Mouse (Mus musculus): ENCODE measurements around the gene Chka.
A peak's percentile ranks its signal among the peaks of the same experiment; 100 is the strongest.

The Chka gene

GRCm38 (mm10) chr19:3916727-3917126 lies 65.2 kb downstream of the Chka start:
- no peak for DNase-seq (ENCODE audit: low read depth)

GRCm38 (mm10) chr19:3919928-3920327 lies 68.4 kb downstream of the Chka start:
- DNase-seq (ENCODE audit: low read depth) = no peak

GRCm38 (mm10) chr19:3922661-3923371 lies 71.2 kb downstream of the Chka start:
- no peak for DNase-seq (ENCODE audit: low read depth)

- DNase-seq (ENCODE audit: low read depth) = peak; percentile 18
These were observed 72.0 kb downstream of the Chka start for GRCm38 (mm10) chr19:3923586-3923985.

GRCm38 (mm10) chr19:3924190-3924589 lies 72.6 kb downstream of the Chka start:
- no peak for DNase-seq (ENCODE audit: low read depth)

GRCm38 (mm10) chr19:3924868-3925267 lies 73.3 kb downstream of the Chka start:
- DNase-seq (ENCODE audit: low read depth) = no peak

- no peak for DNase-seq (ENCODE audit: low read depth)
These were observed 74.3 kb downstream of the Chka start for GRCm38 (mm10) chr19:3925859-3926258.

- DNase-seq (ENCODE audit: low read depth) = peak; percentile 15
These were observed 74.7 kb downstream of the Chka start for GRCm38 (mm10) chr19:3926279-3926678.

- no peak for DNase-seq (ENCODE audit: low read depth)
These were observed 75.1 kb downstream of the Chka start for GRCm38 (mm10) chr19:3926685-3927084.

GRCm38 (mm10) chr19:3927989-3928388 lies 76.4 kb downstream of the Chka start:
- DNase-seq (ENCODE audit: low read depth) = no peak

GRCm38 (mm10) chr19:3928779-3929178 lies 77.2 kb downstream of the Chka start:
- no peak for DNase-seq (ENCODE audit: low read depth)

GRCm38 (mm10) chr19:3929211-3929941 lies 77.8 kb downstream of the Chka start, which contains the start of gene Aldh3b1:
TSS of gene Aldh3b1 (minus strand) at chr19:3929808.
- DNase-seq (ENCODE audit: low read depth) = peak; percentile 93

- no peak for DNase-seq (ENCODE audit: low read depth)
These were observed 78.9 kb downstream of the Chka start for GRCm38 (mm10) chr19:3930262-3931057.

GRCm38 (mm10) chr19:3931716-3932115 lies 80.1 kb downstream of the Chka start:
- no peak for DNase-seq (ENCODE audit: low read depth)

- DNase-seq (ENCODE audit: low read depth) = peak; percentile 34
These were observed 83.7 kb downstream of the Chka start, which contains the start of gene Unc93b1 for GRCm38 (mm10) chr19:3935032-3935895. TSS of gene Unc93b1 (plus strand) at chr19:3935186.

- no peak for DNase-seq (ENCODE audit: low read depth)
These were observed 84.6 kb downstream of the Chka start for GRCm38 (mm10) chr19:3935896-3936850.

GRCm38 (mm10) chr19:3942315-3942714 lies 90.7 kb downstream of the Chka start:
- DNase-seq (ENCODE audit: low read depth) = no peak

GRCm38 (mm10) chr19:3942986-3943735 lies 91.6 kb downstream of the Chka start:
- DNase-seq (ENCODE audit: low read depth) = no peak

Measured in 416B (cell line).